Mouse (Mus musculus) thymus, adult 2 months (tissue): ENCODE results near the gene Rnpep.
"Not testable (repeated sequence)": the region's sequence is repeated elsewhere in the genome, so short reads cannot be mapped to it uniquely, and the experiment has no call there.

Experiments
- CTCF ChIP-seq: fragments of 200-500 bp; IDR thresholded peaks from 2 replicates; pipeline ENCODE4 v1.5.1; 2012; ENCODE audit warnings: mild to moderate bottlenecking, control low read depth, low read length, moderate library complexity, borderline replicate concordance; ENCODE audit not compliant: control insufficient read depth, poor library complexity, insufficient read depth; ENCODE audit errors: extremely low read depth
- POLR2A ChIP-seq: fragments of 200-500 bp; IDR thresholded peaks from 2 replicates; pipeline ENCODE4 v1.6.1; 2012; ENCODE audit warnings: mild to moderate bottlenecking, low read length, control low read depth, moderate library complexity; ENCODE audit not compliant: control insufficient read depth, poor library complexity, insufficient read depth; ENCODE audit errors: extremely low read depth

DNA sequence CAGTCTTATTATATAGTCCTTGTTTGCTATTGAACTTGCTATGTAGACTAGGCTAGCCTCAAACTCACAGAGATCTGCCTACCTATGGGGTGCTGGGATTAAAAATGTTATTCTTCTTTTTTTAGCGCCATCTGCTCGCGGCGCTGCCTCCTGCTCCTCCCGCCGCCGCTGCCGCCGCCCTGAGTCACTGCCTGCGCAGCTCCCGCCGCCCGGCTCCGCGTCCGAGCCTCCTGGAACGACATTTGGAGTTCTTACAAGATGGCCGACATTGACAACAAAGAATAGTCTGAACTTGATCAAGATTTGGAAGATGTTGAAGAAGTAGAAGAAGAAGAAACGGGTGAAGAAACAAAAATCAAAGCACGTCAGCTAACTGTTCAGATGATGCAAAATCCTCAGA, 52.0 kb downstream of the Rnpep start:
- not testable (repeated sequence) for TF ChIP-seq POLR2A, CTCF
